Mouse (Mus musculus): ENCODE measurements around the gene Rpsa. TPM values are rescaled to one million over a fixed set of nuclear protein-coding genes. Genes with fewer than 3 reads are reported as not detected.

The Rpsa gene
- 3,365 and 4,378 TPM in 2 replicates for polyA plus RNA-seq (2012; rRNA removed; ENCODE audit: low replicate concordance)

GRCm38 (mm10) chr9:120127538-120128251 lies at the start of gene Rpsa:
Gene Rpsa (plus strand): TSS chr9:120127689.

GRCm38 (mm10) chr9:120091696-120092238 lies 35.7 kb upstream of the Rpsa start, which contains the start of gene Ccr8:
Gene Ccr8 (plus strand): TSS chr9:120092114.

GRCm38 (mm10) chr9:120110211-120111018 lies 17.1 kb upstream of the Rpsa start, which contains the start of gene Slc25a38:
Gene Slc25a38 (plus strand): TSS chr9:120110374.

GRCm38 (mm10) chr9:120149222-120149828 lies 21.8 kb downstream of the Rpsa start, which contains the start of gene Mobp:
Gene Mobp (plus strand): TSS chr9:120149707.

Other genes with a start within 250 kb of the Rpsa start
- gene Wdr48, start 232.8 kb upstream of the Rpsa start, polyA plus RNA-seq (2012; rRNA removed; ENCODE audit: low replicate concordance): 32.9 and 57.8 TPM in 2 replicates
- 19.6 and 20.2 TPM in 2 replicates for gene Gorasp1, start 190.1 kb upstream of the Rpsa start, polyA plus RNA-seq (2012; rRNA removed; ENCODE audit: low replicate concordance)
- 0.04 TPM in 1 of 2 replicates, not detected in the other for gene Ttc21a, start 190.1 kb upstream of the Rpsa start, polyA plus RNA-seq (2012; rRNA removed; ENCODE audit: low replicate concordance)
- gene Csrnp1, start 143.0 kb upstream of the Rpsa start, polyA plus RNA-seq (2012; rRNA removed; ENCODE audit: low replicate concordance): 33.6 and 79.3 TPM in 2 replicates
- 0.10 and 6.6 TPM in 2 replicates for gene Xirp1, start 104.1 kb upstream of the Rpsa start, polyA plus RNA-seq (2012; rRNA removed; ENCODE audit: low replicate concordance)
- 6.1 and 7.7 TPM in 2 replicates for gene Cx3cr1, start 57.8 kb upstream of the Rpsa start, polyA plus RNA-seq (2012; rRNA removed; ENCODE audit: low replicate concordance)
- gene Ccr8, start 35.6 kb upstream of the Rpsa start, polyA plus RNA-seq (2012; rRNA removed; ENCODE audit: low replicate concordance): 2.1 and 3.3 TPM in 2 replicates
- gene Slc25a38, start 17.3 kb upstream of the Rpsa start, polyA plus RNA-seq (2012; rRNA removed; ENCODE audit: low replicate concordance): 34.4 and 38.0 TPM in 2 replicates
- 0.52 TPM in 1 of 2 replicates, not detected in the other for gene Mobp, start 22.0 kb downstream of the Rpsa start, polyA plus RNA-seq (2012; rRNA removed; ENCODE audit: low replicate concordance)
- gene Myrip, start 173.8 kb downstream of the Rpsa start, polyA plus RNA-seq (2012; rRNA removed; ENCODE audit: low replicate concordance): 1.4 and 1.8 TPM in 2 replicates